Mouse (Mus musculus) ES-Bruce4 (cell line): ENCODE data around the gene Mrs2.

Source experiments
- CTCF ChIP-seq: IDR thresholded peaks from one replicate; pipeline ENCODE4 v1.8.1; 2011; ENCODE audit warnings: low read depth, low read length
- POLR2A ChIP-seq: IDR thresholded peaks from one replicate; pipeline ENCODE4 v1.8.1; 2011; ENCODE audit warnings: low read length; ENCODE audit not compliant: insufficient read depth

GRCm38 (mm10) chr13:24948870-24949269 lies 71.3 kb downstream of the Mrs2 start:
- no peak for TF ChIP-seq POLR2A
- no peak for TF ChIP-seq CTCF
